Mouse (Mus musculus) testis, adult 2 months (tissue): ENCODE results near the gene Usp37. TPM values are rescaled to one million over a fixed set of nuclear protein-coding genes. Genes with fewer than 3 reads are reported as not detected.
"Not testable (repeated sequence)": the region's sequence is repeated elsewhere in the genome, so short reads cannot be mapped to it uniquely, and the experiment has no call there.

Source experiments
- H3K27ac ChIP-seq: fragments of 200-500 bp; 2 replicates; pipeline ENCODE4 v1.5.1; 2012; ENCODE audit warnings: low read depth, low read length; ENCODE audit not compliant: control insufficient read depth, insufficient read depth
- H3K27me3 ChIP-seq: fragments of 200-500 bp; 2 replicates; pipeline ENCODE4 v1.6.1; 2012; ENCODE audit warnings: mild to moderate bottlenecking, low read length, moderate library complexity; ENCODE audit not compliant: control insufficient read depth, insufficient read depth
- H3K36me3 ChIP-seq: fragments of 200-500 bp; 2 replicates; pipeline ENCODE4 v1.6.1; 2012; ENCODE audit warnings: mild to moderate bottlenecking, low read length; ENCODE audit not compliant: control insufficient read depth, insufficient read depth
- H3K4me1 ChIP-seq: fragments of 200-500 bp; 2 replicates; pipeline ENCODE4 v1.6.1; 2012; ENCODE audit warnings: low read length; ENCODE audit not compliant: control insufficient read depth, insufficient read depth
- H3K4me3 ChIP-seq: fragments of 200-500 bp; 2 replicates; pipeline ENCODE4 v1.5.1; 2012; ENCODE audit warnings: low read depth, mild to moderate bottlenecking, low read length, moderate library complexity, mixed read lengths; ENCODE audit not compliant: control insufficient read depth
- CTCF ChIP-seq: fragments of 200-500 bp; IDR thresholded peaks from 2 replicates; pipeline ENCODE4 v1.5.1; 2012; ENCODE audit warnings: low read depth, mild to moderate bottlenecking, inconsistent platforms, low read length, moderate library complexity; ENCODE audit not compliant: control insufficient read depth, insufficient read depth, insufficient replicate concordance
- POLR2A ChIP-seq: fragments of 200-500 bp; IDR thresholded peaks from 2 replicates; pipeline ENCODE4 v1.6.1; 2012; ENCODE audit warnings: low read depth, mild to moderate bottlenecking, inconsistent platforms, low read length, moderate library complexity; ENCODE audit not compliant: control insufficient read depth
- polyA plus RNA-seq: library from polyadenylated mRNA; depleted of rRNA; stranded (reverse); fragments of >200 nt; gene quantifications from 2 replicates; pipeline ENCODE4 v1.2.3, GENCODE M21; 2012

Usp37 gene
- polyA plus RNA-seq, 1 experiment, result 23.7 TPM

GRCm38 (mm10) chr1:74565834-74566233 is 21.8 kb upstream of the Usp37 start:
- no peak for TF ChIP-seq CTCF
- no peak for TF ChIP-seq POLR2A
- peaks cover 3% of the 10 kb centered on the region for H3K36me3 ChIP-seq
- H3K4me3 ChIP-seq, result no peak overlapping the region
- H3K4me1 ChIP-seq, result no peaks in the 10 kb centered on the region
- H3K27me3 ChIP-seq, result no peaks in the 10 kb centered on the region
- no peak overlapping the region for H3K27ac ChIP-seq

- TF ChIP-seq CTCF, result no peak
- TF ChIP-seq POLR2A, result no peak
- H3K36me3 ChIP-seq, result no peaks in the 10 kb centered on the region
- H3K27me3 ChIP-seq, result no peaks in the 10 kb centered on the region
- H3K27ac ChIP-seq, result no peak overlapping the region
- no peaks in the 10 kb centered on the region for H3K4me1 ChIP-seq
- H3K4me3 ChIP-seq, result no peak overlapping the region
Measured at GRCm38 (mm10) chr1:74559061-74559460, 15.0 kb upstream of the Usp37 start.

GRCm38 (mm10) chr1:74542451-74542961 is 1.6 kb downstream of the Usp37 start, which contains the start of gene Plcd4:
TSS of gene Plcd4 (plus strand) at chr1:74542888.
- Histone ChIP-seq H3K27me3 (no peaks in the 10 kb centered on the region), H3K36me3 (no peaks in the 10 kb centered on the region; the same call in 1 of the 2 replicates), H3K4me1 (peaks cover 4% of the 10 kb centered on the region), H3K27ac (peak within 1 kb of the TSS; percentile 47), H3K4me3 (peak within 1 kb of the TSS; percentile 89)
- no peak for TF ChIP-seq CTCF
- no peak for TF ChIP-seq POLR2A

DNA sequence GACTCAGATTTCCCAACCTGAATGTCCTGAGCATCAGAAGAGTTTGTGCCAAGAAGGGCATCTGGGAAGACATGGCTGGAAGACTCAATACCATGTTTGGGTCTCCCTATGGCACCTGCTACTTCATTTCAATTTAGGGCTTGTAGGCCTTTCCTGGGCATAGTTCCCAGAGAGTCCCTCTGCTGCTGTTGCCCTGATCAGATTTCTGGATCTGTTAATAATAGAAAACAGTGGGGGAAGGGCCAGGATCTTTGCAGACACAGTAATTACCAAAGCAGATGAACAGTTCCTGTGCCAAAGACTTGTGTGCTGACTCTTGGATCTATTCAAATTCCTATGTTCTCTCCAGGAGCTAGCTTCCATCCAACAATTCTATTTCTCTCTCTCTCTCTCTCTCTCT is 5.4 kb downstream of the Usp37 start:
- Histone ChIP-seq H3K4me3 (no peak overlapping the region), H3K36me3 (no peaks in the 10 kb centered on the region; the same call in 1 of the 2 replicates), H3K27ac (no peak overlapping the region), H3K4me1 (peaks cover 4% of the 10 kb centered on the region), H3K27me3 (no peaks in the 10 kb centered on the region)
- no peak for TF ChIP-seq POLR2A

DNA sequence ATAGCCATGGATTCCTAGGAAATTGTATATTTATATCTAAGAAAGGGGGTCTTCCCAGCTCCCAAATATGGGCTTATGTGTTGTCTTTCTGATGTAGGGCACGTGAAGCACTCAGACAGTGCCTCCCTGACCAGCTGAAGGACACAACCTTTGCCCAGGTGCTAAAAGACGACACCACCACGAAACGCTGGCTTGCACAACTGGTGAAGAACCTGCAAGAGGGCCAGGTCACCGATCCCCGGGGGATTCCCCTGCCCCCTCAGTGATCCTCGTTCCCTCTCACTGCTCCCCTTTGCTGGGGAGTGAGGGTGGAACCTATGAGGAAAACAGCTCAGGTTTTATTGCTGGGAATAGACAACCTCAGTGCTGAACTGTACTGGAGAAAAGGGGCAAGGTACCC is 15.5 kb downstream of the Usp37 start:
- Histone ChIP-seq H3K27ac (no peak overlapping the region), H3K4me3 (no peak overlapping the region), H3K4me1 (no peaks in the 10 kb centered on the region), H3K36me3 (no peaks in the 10 kb centered on the region), H3K27me3 (no peaks in the 10 kb centered on the region)
- no peak for TF ChIP-seq POLR2A
- TF ChIP-seq CTCF, result no peak

DNA sequence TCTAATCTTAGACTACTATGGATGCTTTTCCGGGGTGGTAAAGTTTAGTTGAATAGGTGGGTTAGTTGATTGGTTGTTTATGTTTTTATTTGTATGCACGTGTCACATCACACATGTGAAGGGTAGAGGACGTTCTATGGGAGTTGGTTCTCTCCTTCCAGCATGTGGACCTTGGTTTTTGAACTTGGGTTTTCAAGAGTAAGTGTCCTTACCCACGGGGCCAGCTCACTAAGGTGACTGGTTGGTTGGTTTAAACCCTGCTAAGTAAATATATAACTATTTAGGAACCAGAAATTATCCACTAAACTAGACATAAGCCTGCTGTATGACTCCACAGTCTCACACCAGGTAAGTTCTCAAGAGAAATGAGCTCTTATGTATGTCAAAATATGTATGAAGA is 19.3 kb downstream of the Usp37 start:
- Histone ChIP-seq H3K4me3 (no peak overlapping the region), H3K27ac (no peak overlapping the region), H3K27me3 (no peaks in the 10 kb centered on the region), H3K36me3 (no peaks in the 10 kb centered on the region; the same call in 1 of the 2 replicates), H3K4me1 (no peaks in the 10 kb centered on the region)
- TF ChIP-seq CTCF (no peak), POLR2A (no peak)

- no peaks in the 10 kb centered on the region for H3K4me1 ChIP-seq
- no peaks in the 10 kb centered on the region for H3K27me3 ChIP-seq
- no peak overlapping the region for H3K27ac ChIP-seq
- TF ChIP-seq POLR2A, result no peak
- TF ChIP-seq CTCF, result no peak
- H3K4me3 ChIP-seq, result no peak overlapping the region
- peaks cover 1% of the 10 kb centered on the region for H3K36me3 ChIP-seq
Measured at GRCm38 (mm10) chr1:74519875-74520274, 24.2 kb downstream of the Usp37 start.

DNA sequence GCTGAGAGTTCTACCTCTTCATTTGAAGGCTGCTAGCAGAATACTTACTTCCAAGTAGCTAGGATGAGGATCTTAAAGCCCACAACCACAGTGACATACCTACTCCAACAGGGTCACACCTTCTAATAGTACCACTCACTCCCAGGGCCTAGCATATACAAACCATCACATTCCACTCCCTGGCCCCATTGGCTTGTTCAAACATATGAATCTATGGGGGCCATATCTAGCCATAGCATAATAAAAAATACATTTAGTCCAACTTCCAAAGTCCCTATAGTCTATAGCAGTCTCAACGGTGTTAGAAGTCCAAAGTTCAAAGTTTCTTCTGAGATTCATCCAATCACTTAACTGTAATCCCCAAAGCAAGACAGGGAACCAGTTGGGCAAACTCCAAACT is 31.1 kb downstream of the Usp37 start:
- H3K27me3 ChIP-seq, H3K4me1 ChIP-seq, H3K36me3 ChIP-seq, H3K27ac ChIP-seq, H3K4me3 ChIP-seq: not testable (repeated sequence)
